In the genomic region with DNA sequence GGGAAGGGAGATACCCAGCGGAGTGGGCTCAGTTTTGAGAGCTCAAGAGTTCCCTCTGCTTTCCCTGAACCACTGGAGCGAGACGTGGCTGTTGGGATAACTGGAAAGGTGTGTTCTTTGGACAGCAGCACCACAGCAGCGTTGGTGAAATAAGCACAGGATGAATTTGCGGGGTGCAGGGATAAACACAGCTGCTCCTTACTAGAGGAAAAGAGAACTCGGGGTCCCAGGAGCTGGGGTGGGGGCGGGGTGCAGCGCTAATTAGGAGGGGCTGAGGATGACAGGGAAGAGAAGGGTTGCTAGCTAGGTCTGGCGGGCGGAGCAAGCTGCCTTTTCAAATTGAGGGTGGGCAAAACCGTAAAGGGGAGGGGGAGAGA, we compare ENCODE assay signal across 9 mouse cellular contexts.
DNase-seq lines count a peak whose midpoint lies in the region; ATAC-seq lines count a peak whose summit lies in the region.
"Had no signal": no experiment of that assay in that cellular context is flagged by ENCODE, and none has a peak within 500 bp of the region (broad histone marks: within the 10 kb centered on the region; RNA-seq: fewer than 3 reads in every experiment).

No protein-coding gene starts in this region.

- peak; percentile 18; the same call in 1 of the 2 replicates for ATAC-seq in embryonic facial prominence, embryonic 14.5 days (ENCODE audit: low read depth)
- no peak; the same call in none of the 2 replicates for ATAC-seq in hindbrain, embryonic 13.5 days (ENCODE audit: low FRiP score)
- peak; percentile 53 for ATAC-seq in midbrain, embryonic 15.5 days (replicated peaks)
- no peak for ATAC-seq in megakaryocyte, adult 5-6 weeks (ENCODE audit: poor library complexity, severe bottlenecking)

- 16% methylated on average over 10 of the region's 11 CpGs for WGBS in embryonic facial prominence, embryonic 14.5 days
- WGBS in hindbrain, embryonic 13.5 days: 10% methylated on average over 11 of the region's 11 CpGs
- WGBS in midbrain, embryonic 15.5 days: 20% methylated on average over 11 of the region's 11 CpGs

- DNase-seq in kidney, postnatal 14 days: peak; percentile 0
- no peak for DNase-seq in kidney, adult 18-20 months
- DNase-seq in embryonic facial prominence, embryonic 14.5 days (ENCODE audit: low spot score): no peak
- no peak for DNase-seq in embryo, embryonic 9.5 days (ENCODE audit: extremely low spot score)
- no peak for DNase-seq in T-cell, adult 2 months (ENCODE audit: low spot score)

- H3K27ac ChIP-seq in embryonic facial prominence, embryonic 14.5 days (replicated peaks; ENCODE audit: low read depth, low read length): no peak overlapping the region
- peak overlapping the region; percentile 12; the same call in 1 of the 2 replicates for H3K27ac ChIP-seq in hindbrain, embryonic 13.5 days
- H3K27ac ChIP-seq in midbrain, embryonic 15.5 days: peak overlapping the region; percentile 42; the same call in 1 of the 2 replicates
- H3K27ac ChIP-seq: liver, embryonic 15.5 days had no signal

- no peaks in the 10 kb centered on the region for H3K4me1 ChIP-seq in embryonic facial prominence, embryonic 14.5 days (ENCODE audit: control insufficient read depth, insufficient read depth, low read length)
- H3K4me1 ChIP-seq in hindbrain, embryonic 13.5 days (replicated peaks): no peaks in the 10 kb centered on the region
- no peaks in the 10 kb centered on the region for H3K4me1 ChIP-seq in midbrain, embryonic 15.5 days
- H3K4me1 ChIP-seq: liver, embryonic 15.5 days had no signal

- peaks cover 50% of the 10 kb centered on the region for H3K27me3 ChIP-seq in embryonic facial prominence, embryonic 14.5 days (replicated peaks; ENCODE audit: control insufficient read depth, insufficient read depth, low read length)
- H3K27me3 ChIP-seq in hindbrain, embryonic 13.5 days: peaks cover 58% of the 10 kb centered on the region
- peaks cover 38% of the 10 kb centered on the region for H3K27me3 ChIP-seq in midbrain, embryonic 15.5 days (replicated peaks)

- peak overlapping the region; percentile 66 for H3K4me2 ChIP-seq in embryonic facial prominence, embryonic 14.5 days (ENCODE audit: low read depth, low read length)
- peak overlapping the region; percentile 64 for H3K4me2 ChIP-seq in hindbrain, embryonic 13.5 days
- H3K4me2 ChIP-seq in midbrain, embryonic 15.5 days: peak overlapping the region; percentile 72
- H3K4me2 ChIP-seq: liver, embryonic 15.5 days had no signal

- no peaks in the 10 kb centered on the region for H3K36me3 ChIP-seq in embryonic facial prominence, embryonic 14.5 days (ENCODE audit: control insufficient read depth, insufficient read depth, low read length)
- H3K36me3 ChIP-seq in hindbrain, embryonic 13.5 days: no peaks in the 10 kb centered on the region
- H3K36me3 ChIP-seq in midbrain, embryonic 15.5 days (replicated peaks): no peaks in the 10 kb centered on the region
- H3K36me3 ChIP-seq: liver, embryonic 15.5 days had no signal

- H3K4me3 ChIP-seq in embryonic facial prominence, embryonic 14.5 days (ENCODE audit: low read depth, low read length): peak overlapping the region; percentile 42
- peak overlapping the region; percentile 50 for H3K4me3 ChIP-seq in hindbrain, embryonic 13.5 days
- H3K4me3 ChIP-seq in midbrain, embryonic 15.5 days: peak overlapping the region; percentile 54
- H3K4me3 ChIP-seq: liver, embryonic 15.5 days had no signal

- H3K9me3 ChIP-seq in embryonic facial prominence, embryonic 14.5 days (ENCODE audit: control insufficient read depth, low read length): no peaks in the 10 kb centered on the region
- H3K9me3 ChIP-seq in hindbrain, embryonic 13.5 days: no peaks in the 10 kb centered on the region
- H3K9me3 ChIP-seq in midbrain, embryonic 15.5 days: no peaks in the 10 kb centered on the region
- H3K9me3 ChIP-seq: liver, embryonic 15.5 days had no signal

- H3K9ac ChIP-seq in embryonic facial prominence, embryonic 14.5 days (ENCODE audit: low read depth, low read length): peak overlapping the region; percentile 46
- peak overlapping the region; percentile 68 for H3K9ac ChIP-seq in hindbrain, embryonic 13.5 days
- peak overlapping the region; percentile 44 for H3K9ac ChIP-seq in midbrain, embryonic 15.5 days
- H3K9ac ChIP-seq: liver, embryonic 15.5 days had no signal

Comparison
In these comparisons a context has a peak if more than half of its experiments do, and no peak if none do; other contexts are left out.
1. ATAC-seq: peak in embryonic facial prominence, embryonic 14.5 days (single experiment) and midbrain, embryonic 15.5 days (single experiment); none in hindbrain, embryonic 13.5 days (single experiment) and megakaryocyte, adult 5-6 weeks (single experiment).
2. Peak in every context shown above with its lines, with median percentiles within 50 percentile points of each other: H3K4me2 ChIP-seq, H3K4me3 ChIP-seq and H3K9ac ChIP-seq.